Mouse (Mus musculus): ENCODE measurements around the gene Hyls1. TPM values are rescaled to one million over a fixed set of nuclear protein-coding genes. Genes with fewer than 3 reads are reported as not detected.
A peak's percentile ranks its signal among the peaks of the same experiment; 100 is the strongest.

Gene Hyls1
- polyA plus RNA-seq, 1 experiment from 2014 or later: 15.3 TPM

DNA sequence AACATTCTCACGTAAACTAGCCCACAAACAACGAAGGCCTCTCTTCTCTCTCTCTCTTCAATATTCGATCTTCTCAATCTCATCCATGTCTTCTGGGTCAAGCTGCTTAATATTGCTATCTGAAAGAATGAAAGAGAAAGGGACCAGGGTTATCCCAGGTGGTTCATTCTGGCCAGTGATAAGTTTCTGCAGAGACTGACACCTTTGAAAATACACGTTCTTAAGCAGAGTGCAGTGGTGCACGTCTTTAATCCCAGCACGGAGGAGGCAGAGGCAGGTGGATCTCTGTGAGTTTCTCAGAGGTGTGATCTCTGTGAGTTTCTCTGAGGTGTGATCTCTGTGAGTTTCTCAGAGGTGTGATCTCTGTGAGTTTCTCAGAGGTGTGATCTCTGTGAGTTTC lies 28.3 kb downstream of the Hyls1 start:
- ATAC-seq (replicated peaks; ENCODE audit: insufficient number of reproducible peaks, insufficient read depth, low FRiP score, low read depth): no peak
- Histone ChIP-seq H3K4me1 (replicated peaks) (peaks cover 14% of the 10 kb centered on the region), H3K9me3 (replicated peaks) (no peaks in the 10 kb centered on the region), H3K27me3 (no peaks in the 10 kb centered on the region), H3K9ac (no peak overlapping the region), H3K4me3 (no peak overlapping the region), H3K4me2 (no peak overlapping the region), H3K36me3 (no peaks in the 10 kb centered on the region), H3K27ac (no peak overlapping the region)
- WGBS: 54% methylated on average over 6 of the region's 6 CpGs

DNA sequence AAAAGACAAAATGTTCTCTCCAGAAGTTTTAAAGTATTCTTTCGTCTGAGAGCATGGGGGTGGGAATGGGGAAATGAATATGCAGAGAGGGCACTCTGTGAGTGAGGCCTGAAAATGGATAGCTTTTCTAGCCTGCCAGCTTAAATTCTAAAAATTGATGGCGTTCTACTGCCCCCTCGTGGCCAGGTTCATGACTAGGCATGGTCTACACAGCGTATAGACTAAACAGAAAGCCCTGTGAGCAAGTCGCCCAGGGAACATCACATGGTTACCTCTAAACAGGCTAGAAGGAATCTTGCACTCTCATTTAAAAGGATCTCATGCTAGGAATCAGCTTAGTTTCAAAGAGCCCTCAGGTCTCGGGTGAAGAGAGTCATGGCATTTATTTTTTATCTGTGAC lies 28.7 kb downstream of the Hyls1 start:
- 0 out of 2 replicates have a peak, but pooled peaks have one; percentile 48 for ATAC-seq (replicated peaks; ENCODE audit: insufficient number of reproducible peaks, insufficient read depth, low FRiP score, low read depth)
- no peaks in the 10 kb centered on the region for H3K27me3 ChIP-seq
- H3K27ac ChIP-seq: no peak overlapping the region
- no peak overlapping the region for H3K4me3 ChIP-seq
- no peaks in the 10 kb centered on the region for H3K9me3 ChIP-seq (replicated peaks)
- H3K4me1 ChIP-seq (replicated peaks): peaks cover 14% of the 10 kb centered on the region
- no peaks in the 10 kb centered on the region for H3K36me3 ChIP-seq
- no peak overlapping the region for H3K4me2 ChIP-seq
- H3K9ac ChIP-seq: no peak overlapping the region
- 7% methylated on average over 6 of the region's 6 CpGs for whole genome bisulfite sequencing

DNA sequence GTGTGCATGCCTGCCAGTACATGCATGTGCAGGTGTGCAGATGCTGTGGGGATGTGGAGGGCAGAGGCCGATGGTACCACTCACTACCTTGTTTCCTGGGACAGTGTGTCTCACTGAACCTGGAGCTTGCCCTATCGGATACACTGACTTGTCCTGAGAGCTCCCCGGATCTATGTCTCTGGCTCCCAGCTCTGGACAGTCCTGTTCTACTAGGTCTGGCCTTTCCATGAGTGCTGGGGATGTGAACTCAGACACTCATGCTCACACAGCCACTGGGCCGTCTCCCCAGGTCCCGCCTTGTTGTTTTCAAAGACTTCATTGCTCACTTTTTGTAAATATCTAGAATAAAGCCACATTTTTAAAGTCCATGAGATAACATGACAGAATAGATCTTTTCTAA lies 29.2 kb downstream of the Hyls1 start:
- no peak overlapping the region for H3K4me3 ChIP-seq
- H3K27ac ChIP-seq: no peak overlapping the region
- H3K4me1 ChIP-seq (replicated peaks): peaks cover 14% of the 10 kb centered on the region
- no peaks in the 10 kb centered on the region for H3K9me3 ChIP-seq (replicated peaks)
- H3K4me2 ChIP-seq: no peak overlapping the region
- ATAC-seq (replicated peaks; ENCODE audit: insufficient number of reproducible peaks, insufficient read depth, low FRiP score, low read depth): no peak
- H3K27me3 ChIP-seq: no peaks in the 10 kb centered on the region
- WGBS: 79% methylated on average over 5 of the region's 5 CpGs
- H3K36me3 ChIP-seq: no peaks in the 10 kb centered on the region
- no peak overlapping the region for H3K9ac ChIP-seq

DNA sequence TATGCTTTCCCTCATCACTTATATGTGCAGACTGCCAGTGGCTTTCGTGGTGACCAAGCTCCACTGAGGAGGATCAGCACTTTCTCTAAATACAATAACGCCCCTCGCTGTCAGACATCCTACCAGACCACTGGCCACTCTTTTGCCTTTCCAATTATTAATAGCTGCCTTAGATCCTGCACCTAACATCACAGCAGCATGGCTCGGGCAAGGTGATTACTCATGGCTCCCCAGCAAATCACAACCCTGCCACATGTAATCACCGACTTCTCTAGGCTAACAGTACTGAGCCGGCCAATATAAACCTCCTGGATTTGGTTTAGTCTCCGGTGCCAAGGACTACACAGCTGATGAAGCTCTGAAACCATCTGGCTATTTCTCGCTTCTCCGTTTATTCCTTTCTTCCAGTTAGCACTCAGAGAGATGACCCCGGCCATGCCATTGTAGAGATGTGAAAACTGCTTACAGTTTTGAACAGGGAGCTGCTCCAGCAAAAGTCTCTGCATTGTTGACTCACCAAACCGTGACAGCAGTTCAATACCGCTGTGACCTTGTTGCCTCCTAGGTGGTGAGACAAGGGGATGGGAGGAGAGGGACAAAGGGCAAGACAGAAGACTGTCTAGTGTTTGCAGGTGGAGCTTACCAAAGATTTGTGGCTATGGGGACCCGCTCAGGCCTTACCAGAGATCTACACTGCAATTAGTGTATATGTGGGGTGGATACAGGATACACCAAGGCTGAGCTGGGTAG lies 31.0 kb downstream of the Hyls1 start:
- ATAC-seq (replicated peaks; ENCODE audit: insufficient number of reproducible peaks, insufficient read depth, low FRiP score, low read depth): no peak
- no peaks in the 10 kb centered on the region for H3K36me3 ChIP-seq
- H3K4me2 ChIP-seq: no peak overlapping the region
- H3K27ac ChIP-seq: no peak overlapping the region
- H3K4me1 ChIP-seq (replicated peaks): peaks cover 16% of the 10 kb centered on the region
- no peaks in the 10 kb centered on the region for H3K9me3 ChIP-seq (replicated peaks)
- H3K4me3 ChIP-seq: no peak overlapping the region
- WGBS: 72% methylated on average over 13 of the region's 13 CpGs
- no peaks in the 10 kb centered on the region for H3K27me3 ChIP-seq
- H3K9ac ChIP-seq: no peak overlapping the region

DNA sequence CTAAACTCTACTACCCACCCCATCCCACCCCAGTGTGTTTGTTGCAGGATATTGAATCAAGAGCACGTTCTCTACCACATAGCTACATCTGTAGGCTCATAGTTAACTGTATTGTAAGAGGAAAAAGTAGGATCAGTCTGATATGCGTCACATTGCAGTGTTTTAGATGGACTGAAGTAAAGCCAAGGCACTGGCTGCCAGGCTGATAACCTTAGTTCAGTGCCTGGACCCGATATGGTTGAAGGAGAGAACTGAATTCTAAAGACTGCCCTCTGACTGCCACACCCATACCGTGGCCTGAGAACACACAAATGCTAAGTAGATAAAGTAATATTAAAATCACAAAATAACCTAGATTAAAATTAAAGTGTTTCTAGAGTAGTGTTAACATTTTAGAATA lies 34.3 kb downstream of the Hyls1 start:
- no peak overlapping the region for H3K4me2 ChIP-seq
- H3K27ac ChIP-seq: no peak overlapping the region
- H3K4me1 ChIP-seq (replicated peaks): peaks cover 16% of the 10 kb centered on the region
- 57% methylated on average over 4 of the region's 4 CpGs for WGBS
- H3K27me3 ChIP-seq: no peaks in the 10 kb centered on the region
- no peaks in the 10 kb centered on the region for H3K9me3 ChIP-seq (replicated peaks)
- no peak for ATAC-seq (replicated peaks; ENCODE audit: insufficient number of reproducible peaks, insufficient read depth, low FRiP score, low read depth)
- H3K9ac ChIP-seq: no peak overlapping the region
- no peak overlapping the region for H3K4me3 ChIP-seq
- no peaks in the 10 kb centered on the region for H3K36me3 ChIP-seq

DNA sequence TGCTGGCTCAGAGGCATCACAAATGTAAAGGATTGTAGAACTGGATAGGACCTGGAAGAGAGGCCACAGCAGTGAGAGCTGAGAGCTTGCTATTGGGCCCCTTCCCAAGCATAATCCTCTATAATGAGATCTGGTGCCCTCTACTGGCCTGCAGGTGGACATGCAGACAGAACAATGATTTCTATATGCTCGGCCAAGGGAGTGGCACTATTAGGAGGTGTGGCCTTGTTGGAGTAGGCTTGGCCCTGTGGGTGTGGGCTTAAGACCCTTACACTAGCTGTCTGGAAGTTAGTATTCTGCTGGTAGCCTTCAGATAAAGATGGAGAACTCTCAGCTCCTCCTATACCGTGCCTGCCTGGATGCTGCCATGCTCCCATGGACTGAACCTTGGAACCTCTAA lies 35.1 kb downstream of the Hyls1 start:
- no peaks in the 10 kb centered on the region for H3K36me3 ChIP-seq
- peaks cover 16% of the 10 kb centered on the region for H3K4me1 ChIP-seq (replicated peaks)
- H3K4me2 ChIP-seq: no peak overlapping the region
- H3K4me3 ChIP-seq: no peak overlapping the region
- H3K27ac ChIP-seq: no peak overlapping the region
- no peaks in the 10 kb centered on the region for H3K9me3 ChIP-seq (replicated peaks)
- peak; percentile 69; the same call in 1 of the 2 replicates for ATAC-seq (replicated peaks; ENCODE audit: insufficient number of reproducible peaks, insufficient read depth, low FRiP score, low read depth)
- 4% methylated on average over 2 of the region's 2 CpGs for WGBS
- no peaks in the 10 kb centered on the region for H3K27me3 ChIP-seq
- H3K9ac ChIP-seq: no peak overlapping the region

DNA sequence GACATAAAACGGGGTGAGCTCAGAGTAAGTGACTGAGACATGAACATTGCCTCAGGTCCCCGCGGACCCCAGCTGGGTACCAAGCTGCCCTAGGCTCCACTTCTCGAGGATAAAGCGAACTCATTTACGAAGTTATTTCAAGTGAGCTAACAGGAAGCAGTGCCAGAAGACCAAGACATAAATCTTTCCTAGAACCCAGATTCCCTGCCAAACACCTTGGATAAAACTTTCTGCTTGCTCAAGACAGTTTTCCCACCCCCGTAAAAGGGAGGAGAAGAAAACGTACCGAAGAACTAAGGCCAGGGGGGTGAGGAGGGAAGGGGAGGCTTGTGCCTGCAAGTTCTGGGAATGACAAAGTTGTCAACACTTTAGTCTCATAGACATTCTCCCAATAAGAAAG lies 36.9 kb downstream of the Hyls1 start:
- no peaks in the 10 kb centered on the region for H3K9me3 ChIP-seq (replicated peaks)
- H3K27ac ChIP-seq: no peak overlapping the region
- no peak overlapping the region for H3K4me2 ChIP-seq
- no peak for ATAC-seq (replicated peaks; ENCODE audit: insufficient number of reproducible peaks, insufficient read depth, low FRiP score, low read depth)
- no peaks in the 10 kb centered on the region for H3K36me3 ChIP-seq
- H3K4me3 ChIP-seq: no peak overlapping the region
- H3K9ac ChIP-seq: no peak overlapping the region
- peaks cover 13% of the 10 kb centered on the region for H3K4me1 ChIP-seq (replicated peaks)
- H3K27me3 ChIP-seq: no peaks in the 10 kb centered on the region
- WGBS: 57% methylated on average over 9 of the region's 9 CpGs

DNA sequence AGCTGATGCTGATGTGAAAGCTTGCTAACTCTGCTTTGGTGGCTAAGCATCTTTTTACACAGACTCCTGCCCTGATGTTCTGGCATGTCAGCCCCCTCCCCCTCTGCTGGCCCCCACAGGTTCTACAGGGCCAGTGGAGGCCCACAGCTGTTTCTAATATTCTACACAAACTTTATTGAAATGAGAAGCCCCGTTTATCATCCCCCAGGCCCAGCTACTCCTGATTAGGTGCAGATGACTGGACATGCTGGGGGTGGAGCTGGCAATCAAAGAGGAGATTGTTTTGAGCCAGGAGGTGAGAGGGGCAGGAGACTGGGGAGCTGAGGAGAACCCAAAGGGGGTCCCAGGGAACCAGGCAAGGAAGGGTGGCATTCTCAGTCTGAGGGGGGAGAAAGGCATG lies 40.4 kb downstream of the Hyls1 start:
- H3K36me3 ChIP-seq: no peaks in the 10 kb centered on the region
- H3K9me3 ChIP-seq (replicated peaks): no peaks in the 10 kb centered on the region
- WGBS: 18% methylated on average over 1 of the region's 1 CpGs
- no peaks in the 10 kb centered on the region for H3K27me3 ChIP-seq
- H3K4me1 ChIP-seq (replicated peaks): peaks cover 3% of the 10 kb centered on the region; the same call in 1 of the 2 replicates
- ATAC-seq (replicated peaks; ENCODE audit: insufficient number of reproducible peaks, insufficient read depth, low FRiP score, low read depth): no peak
- H3K27ac ChIP-seq: peak overlapping the region; percentile 23; the same call in 1 of the 2 replicates
- no peak overlapping the region for H3K4me3 ChIP-seq
- no peak overlapping the region for H3K9ac ChIP-seq
- no peak overlapping the region for H3K4me2 ChIP-seq

DNA sequence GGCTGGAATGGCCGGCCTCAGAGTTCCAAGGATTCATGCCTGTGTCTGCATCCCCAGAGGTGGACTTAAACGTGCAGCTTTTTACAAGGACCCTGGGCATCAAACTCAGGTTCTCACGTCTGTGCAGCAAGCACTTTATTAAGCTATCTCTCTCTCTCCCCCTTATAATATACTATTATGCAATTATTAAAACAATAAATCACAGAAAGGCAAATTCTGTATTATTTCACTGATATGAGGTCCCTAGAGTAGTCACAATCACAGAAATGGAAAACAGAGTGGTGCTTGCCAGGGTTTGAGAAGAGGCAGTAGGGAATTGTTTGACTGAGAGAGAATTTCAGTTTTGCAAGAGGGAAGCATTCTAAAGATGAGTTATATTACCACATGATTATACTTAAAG lies 41.1 kb downstream of the Hyls1 start:
- no peak for ATAC-seq (replicated peaks; ENCODE audit: insufficient number of reproducible peaks, insufficient read depth, low FRiP score, low read depth)
- Histone ChIP-seq H3K27me3 (no peaks in the 10 kb centered on the region), H3K36me3 (no peaks in the 10 kb centered on the region), H3K27ac (peak overlapping the region; percentile 42), H3K4me1 (replicated peaks) (peaks cover 6% of the 10 kb centered on the region; the same call in 1 of the 2 replicates), H3K9me3 (replicated peaks) (no peaks in the 10 kb centered on the region), H3K4me2 (no peak overlapping the region), H3K4me3 (no peak overlapping the region), H3K9ac (no peak overlapping the region)
- 56% methylated on average over 3 of the region's 3 CpGs for WGBS

DNA sequence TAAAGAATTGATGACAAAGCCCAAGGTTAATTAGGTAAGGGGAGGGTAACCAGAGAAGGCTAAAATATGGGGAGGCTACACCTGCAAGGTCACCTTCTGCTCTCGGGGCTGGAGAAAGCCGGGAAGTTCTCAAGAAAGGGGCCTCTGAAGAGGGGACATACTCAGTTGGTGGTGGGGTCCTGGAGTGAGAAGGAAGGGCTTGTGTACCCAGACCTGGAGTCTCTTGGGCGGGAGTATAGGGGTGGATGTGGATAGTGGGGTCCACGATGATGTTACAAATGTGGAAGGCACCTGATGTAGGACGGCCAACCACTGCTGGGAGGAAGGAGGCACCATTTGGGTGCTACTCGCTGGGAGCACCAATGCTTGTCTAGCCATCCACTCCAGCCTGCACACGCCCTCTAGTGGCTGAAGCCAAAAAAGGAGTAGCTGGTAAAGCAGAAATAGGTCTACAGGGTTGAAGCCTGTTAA lies 46.2 kb downstream of the Hyls1 start:
- H3K4me2 ChIP-seq: peak overlapping the region; percentile 30; the same call in 1 of the 2 replicates
- peaks cover 16% of the 10 kb centered on the region for H3K4me1 ChIP-seq (replicated peaks)
- 16% methylated on average over 7 of the region's 7 CpGs for WGBS
- no peaks in the 10 kb centered on the region for H3K9me3 ChIP-seq (replicated peaks)
- 0 out of 2 replicates have a peak, but pooled peaks have one; percentile 53 for ATAC-seq (replicated peaks; ENCODE audit: insufficient number of reproducible peaks, insufficient read depth, low FRiP score, low read depth)
- H3K4me3 ChIP-seq: no peak overlapping the region
- no peaks in the 10 kb centered on the region for H3K36me3 ChIP-seq
- no peak overlapping the region for H3K9ac ChIP-seq
- peak overlapping the region; percentile 70 for H3K27ac ChIP-seq
- H3K27me3 ChIP-seq: no peaks in the 10 kb centered on the region

DNA sequence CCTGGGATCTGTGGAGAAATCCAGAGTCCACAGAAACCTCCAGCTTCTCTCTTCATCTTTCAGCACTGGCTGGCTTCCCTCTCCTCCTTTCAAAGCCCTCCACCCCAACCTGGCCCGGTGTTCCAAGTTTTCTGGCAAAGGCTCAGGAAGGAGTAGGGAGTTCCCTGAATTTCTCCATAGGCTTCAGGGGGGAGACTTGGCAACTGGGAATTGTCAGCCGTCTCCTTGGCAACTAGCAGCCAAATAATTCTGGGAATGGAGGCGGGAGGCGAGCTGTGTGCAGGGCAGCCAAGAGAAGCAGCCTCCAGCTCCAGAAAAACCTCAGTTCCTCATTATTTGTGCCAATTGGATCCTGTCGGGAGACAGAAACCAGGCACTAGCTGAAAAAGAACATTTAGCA lies 46.7 kb downstream of the Hyls1 start:
- peak; percentile 83 for ATAC-seq (replicated peaks; ENCODE audit: insufficient number of reproducible peaks, insufficient read depth, low FRiP score, low read depth)
- H3K9me3 ChIP-seq (replicated peaks): no peaks in the 10 kb centered on the region
- peaks cover 16% of the 10 kb centered on the region for H3K4me1 ChIP-seq (replicated peaks)
- peak overlapping the region; percentile 70 for H3K27ac ChIP-seq
- no peak overlapping the region for H3K4me3 ChIP-seq
- WGBS: 52% methylated on average over 5 of the region's 5 CpGs
- H3K4me2 ChIP-seq: peak overlapping the region; percentile 30; the same call in 1 of the 2 replicates
- no peak overlapping the region for H3K9ac ChIP-seq
- no peaks in the 10 kb centered on the region for H3K36me3 ChIP-seq
- H3K27me3 ChIP-seq: no peaks in the 10 kb centered on the region
